Mouse (Mus musculus) central nervous system, embryonic 11.5 days (tissue): ENCODE measurements around the gene Gabrr1. TPM values are rescaled to one million over a fixed set of nuclear protein-coding genes. Genes with fewer than 3 reads are reported as not detected.

Source experiments
- polyA plus RNA-seq: library from polyadenylated mRNA; depleted of rRNA; stranded (reverse); fragments of >200 nt; gene quantifications from 2 replicates; pipeline ENCODE4 v1.2.3, GENCODE M21; 2012; rRNA removed

The Gabrr1 gene
- 0.06 TPM in 1 of 2 replicates, not detected in the other for polyA plus RNA-seq

GRCm38 (mm10) chr4:33132221-33132620, at the start of gene Gabrr1:
TSS of gene Gabrr1 (plus strand) at chr4:33132521.

GRCm38 (mm10) chr4:33189735-33190036, 57.4 kb downstream of the Gabrr1 start, which contains the start of gene Pm20d2:
TSS of gene Pm20d2 (minus strand) at chr4:33189737.

GRCm38 (mm10) chr4:33208881-33209841, 76.8 kb downstream of the Gabrr1 start, which contains the start of gene Srsf12:
TSS of gene Srsf12 (plus strand) at chr4:33208991.

Other genes with a start within 250 kb of the Gabrr1 start
- gene Ankrd6, start 181.7 kb upstream of the Gabrr1 start, polyA plus RNA-seq = 13.2 and 14.5 TPM in 2 replicates
- gene Rragd, start 149.5 kb upstream of the Gabrr1 start, polyA plus RNA-seq = 22.7 and 30.1 TPM in 2 replicates
- gene Ube2j1, start 101.1 kb upstream of the Gabrr1 start, polyA plus RNA-seq = 20.1 and 30.4 TPM in 2 replicates
- gene Gabrr2, start 69.5 kb upstream of the Gabrr1 start, polyA plus RNA-seq = 0.30 and 0.31 TPM in 2 replicates
- gene Pm20d2, start 57.2 kb downstream of the Gabrr1 start, polyA plus RNA-seq = 1.3 and 1.6 TPM in 2 replicates
- gene Srsf12, start 76.5 kb downstream of the Gabrr1 start, polyA plus RNA-seq = 3.9 and 6.2 TPM in 2 replicates
- gene Pnrc1, start 157.6 kb downstream of the Gabrr1 start, polyA plus RNA-seq = 47.3 and 47.8 TPM in 2 replicates
- gene Rngtt, start 177.8 kb downstream of the Gabrr1 start, polyA plus RNA-seq = 13.9 and 14.0 TPM in 2 replicates